Mouse (Mus musculus): ENCODE data around the gene Ttyh3. TPM values are rescaled to one million over a fixed set of nuclear protein-coding genes. Genes with fewer than 3 reads are reported as not detected.
A peak's percentile ranks its signal among the peaks of the same experiment; 100 is the strongest.

Ttyh3 gene
- total and polyA plus RNA-seq, 3 experiments: 5.9 to 35.7 TPM; not detected in 1

GRCm38 (mm10) chr5:140617714-140618113 is 31.1 kb downstream of the Ttyh3 start:
- H3K79me2 ChIP-seq (ENCODE audit: control insufficient read depth, insufficient read depth, low read length, poor library complexity): no peaks in the 10 kb centered on the region
- peaks cover 8 to 37% of the 10 kb centered on the region in 2 experiments for H3K4me1 ChIP-seq (ENCODE audit: control insufficient read depth in 1 of 2, insufficient read depth in 2 of 2, low read length in 2 of 2)
- no peak overlapping the region for H3K4me3 ChIP-seq (ENCODE audit: control insufficient read depth in 1 of 2, insufficient read depth in 1 of 2, low read depth in 2 of 2, low read length in 2 of 2)
- H3K9ac ChIP-seq (ENCODE audit: control insufficient read depth, low read depth, low read length, poor library complexity, severe bottlenecking): peak overlapping the region; percentile 4
- H3K27ac ChIP-seq (ENCODE audit: control insufficient read depth, low read depth, low read length): peak overlapping the region; percentile 64
- no peaks in the 10 kb centered on the region for H3K9me3 ChIP-seq (replicated peaks; ENCODE audit: insufficient read depth, low read length)
- peaks cover 0 to 30% of the 10 kb centered on the region in 2 experiments; a peak in 2 of 4 replicates for H3K36me3 ChIP-seq (ENCODE audit: control insufficient read depth in 1 of 2, insufficient read depth in 2 of 2, low read length in 2 of 2)
- peak; percentile 88 for DNase-seq (ENCODE audit: low read depth, low spot score)
- no peaks in the 10 kb centered on the region for H3K27me3 ChIP-seq (ENCODE audit: control insufficient read depth in 1 of 2, insufficient read depth in 2 of 2, low read length in 2 of 2)
- peak; percentile 58; the same call in 1 of the 2 replicates for TF ChIP-seq ETS1 (IDR thresholded peaks at IDR 0.05; ENCODE audit: low read depth, low read length)
- no peak for TF ChIP-seq GATA1 (IDR thresholded peaks at IDR 0.05; ENCODE audit: low read depth, low read length)
- TF ChIP-seq RAD21 (IDR thresholded peaks at IDR 0.05; ENCODE audit: low read depth, low read length): no peak
- TF ChIP-seq SMC3 (IDR thresholded peaks at IDR 0.05; ENCODE audit: low read depth, low read length): 0 out of 2 replicates have a peak, but pooled peaks have one; percentile 6
- TF ChIP-seq EP300 (IDR thresholded peaks at IDR 0.05; ENCODE audit: low read depth in 1 of 2, low read length in 2 of 2): peak; percentile 56 to 59
- TF ChIP-seq SIN3A (IDR thresholded peaks at IDR 0.05; ENCODE audit: low read length): peak; percentile 44; the same call in 1 of the 2 replicates
- no peak for TF ChIP-seq USF2 (IDR thresholded peaks at IDR 0.05; ENCODE audit: borderline replicate concordance in 1 of 2, insufficient read depth in 1 of 2, low read depth in 1 of 2, low read length in 2 of 2)
- TF ChIP-seq MYC (IDR thresholded peaks at IDR 0.05; ENCODE audit: low read depth, low read length): peak; percentile 85
- TF ChIP-seq USF1 (IDR thresholded peaks at IDR 0.05; ENCODE audit: low read depth, low read length): no peak
- no peak for TF ChIP-seq CHD2 (IDR thresholded peaks at IDR 0.05; ENCODE audit: low read length)
- no peak for TF ChIP-seq ZC3H11A (IDR thresholded peaks at IDR 0.05; ENCODE audit: low read depth, low read length)
- TF ChIP-seq RCOR1 (IDR thresholded peaks at IDR 0.05; ENCODE audit: low read depth, low read length): 0 out of 2 replicates have a peak, but pooled peaks have one; percentile 44
- TF ChIP-seq POLR2A (IDR thresholded peaks at IDR 0.05; ENCODE audit: control insufficient read depth in 1 of 2, insufficient read depth in 1 of 2, low read depth in 1 of 2, low read length in 2 of 2, poor library complexity in 1 of 2): no peak; a peak in 1 of 4 replicates
- no peak for TF ChIP-seq CTCF (IDR thresholded peaks at IDR 0.05 in 2 of 3, conservative IDR thresholded peaks at IDR 0.05 in 1 of 3; ENCODE audit: control insufficient read depth in 1 of 3, insufficient read depth in 1 of 3, low read depth in 2 of 3, low read length in 3 of 3, poor library complexity in 1 of 3, severe bottlenecking in 1 of 3)
- TF ChIP-seq UBTF (IDR thresholded peaks at IDR 0.05; ENCODE audit: borderline replicate concordance, insufficient read depth, low read depth, low read length): no peak
- peak; percentile 74 for TF ChIP-seq MAX (IDR thresholded peaks at IDR 0.05; ENCODE audit: low read length)
- no peak for TF ChIP-seq TAL1 (IDR thresholded peaks at IDR 0.05; ENCODE audit: low read length)
- TF ChIP-seq MAZ (IDR thresholded peaks at IDR 0.05; ENCODE audit: low read depth, low read length): peak; percentile 80; the same call in 1 of the 2 replicates
- no peak for TF ChIP-seq GABPA (IDR thresholded peaks at IDR 0.05; ENCODE audit: low read depth, low read length)
- no peak for TF ChIP-seq ZNF384 (IDR thresholded peaks at IDR 0.05; ENCODE audit: low read depth, low read length)
- no peak for TF ChIP-seq POLR2AphosphoS5 (IDR thresholded peaks at IDR 0.05; ENCODE audit: borderline replicate concordance, low read depth, low read length)
- TF ChIP-seq ZMIZ1 (IDR thresholded peaks at IDR 0.05; ENCODE audit: low read depth, low read length): no peak
- TF ChIP-seq ELF1 (IDR thresholded peaks at IDR 0.05; ENCODE audit: low read depth, low read length): peak; percentile 77
- no peak for TF ChIP-seq MAFK (IDR thresholded peaks at IDR 0.05; ENCODE audit: borderline replicate concordance, low read depth, low read length)
- TF ChIP-seq BHLHE40 (IDR thresholded peaks at IDR 0.05; ENCODE audit: borderline replicate concordance, low read depth, low read length): no peak
- no peak; the same call in 1 of the 2 replicates for TF ChIP-seq MXI1 (IDR thresholded peaks at IDR 0.05; ENCODE audit: low read depth, low read length)
- TF ChIP-seq E2F4 (IDR thresholded peaks at IDR 0.05; ENCODE audit: borderline replicate concordance, low read depth, low read length): no peak
- TF ChIP-seq MYB (IDR thresholded peaks at IDR 0.05; ENCODE audit: low read depth, low read length): no peak; the same call in 1 of the 2 replicates
- no peak for TF ChIP-seq POLR2AphosphoS2 (IDR thresholded peaks at IDR 0.05; ENCODE audit: low read length)
- no peak for TF ChIP-seq JUND (IDR thresholded peaks at IDR 0.05; ENCODE audit: low read depth, low read length)
- TF ChIP-seq ZKSCAN1 (IDR thresholded peaks at IDR 0.05; ENCODE audit: low read depth, low read length): no peak
- 0 out of 2 replicates have a peak, but pooled peaks have one; percentile 21 for TF ChIP-seq NELFE (IDR thresholded peaks at IDR 0.05; ENCODE audit: low read depth, low read length)
- TF ChIP-seq TBP (IDR thresholded peaks at IDR 0.05; ENCODE audit: low read depth, low read length): peak; percentile 59
- no peak for TF ChIP-seq TCF12 (IDR thresholded peaks at IDR 0.05; ENCODE audit: low read depth, low read length)
- no peak for TF ChIP-seq KAT2A (conservative IDR thresholded peaks at IDR 0.05; ENCODE audit: low read depth, low read length)
- no peak for TF ChIP-seq CHD1 (IDR thresholded peaks at IDR 0.05; ENCODE audit: low read depth, low read length)
- no peak for TF ChIP-seq MEF2A (IDR thresholded peaks at IDR 0.05; ENCODE audit: extremely low read depth, insufficient replicate concordance, low read depth, low read length, poor library complexity, severe bottlenecking)
- 0 out of 2 replicates have a peak, but pooled peaks have one; percentile 45 for TF ChIP-seq HCFC1 (IDR thresholded peaks at IDR 0.05; ENCODE audit: low read depth, low read length)
